Mouse (Mus musculus) limb, embryonic 12.5 days (tissue): Measurements from ENCODE around the gene Lhfpl3. TPM values are rescaled to one million over a fixed set of nuclear protein-coding genes. Genes with fewer than 3 reads are reported as not detected.

Experiments used
- ATAC-seq: fragments of 200-750 bp; cut with Nextera tagmentation; 2 replicates; pipeline ENCODE4 v1.8.0; 2017; ENCODE audit warnings: low read depth, moderate TSS enrichment; ENCODE audit not compliant: insufficient number of reproducible peaks, insufficient read depth, low FRiP score, low TSS enrichment
- H3K27ac ChIP-seq: fragments of 300-500 bp; sonication (generic); 2 replicates; pipeline ENCODE4 v1.5.1; 2016; ENCODE audit warnings: mild to moderate bottlenecking, moderate library complexity
- H3K27me3 ChIP-seq: fragments of 300-500 bp; sonication (generic); 2 replicates; pipeline ENCODE4 v1.6.1; 2016; ENCODE audit warnings: mild to moderate bottlenecking, moderate library complexity
- H3K36me3 ChIP-seq: fragments of 300-500 bp; sonication (generic); 2 replicates; pipeline ENCODE4 v1.6.1; 2016; ENCODE audit warnings: mild to moderate bottlenecking, moderate library complexity
- H3K4me1 ChIP-seq: fragments of 300-500 bp; sonication (generic); replicated peaks from 2 replicates; pipeline ENCODE4 v1.6.1; 2016
- H3K4me2 ChIP-seq: fragments of 300-500 bp; sonication (generic); 2 replicates; pipeline ENCODE4 v1.6.1; 2016; ENCODE audit warnings: mild to moderate bottlenecking, moderate library complexity
- H3K4me3 ChIP-seq: fragments of 300-500 bp; sonication (generic); replicated peaks from 2 replicates; pipeline ENCODE4 v1.5.1; 2016; ENCODE audit warnings: mild to moderate bottlenecking
- H3K9ac ChIP-seq: fragments of 300-500 bp; sonication (generic); replicated peaks from 2 replicates; pipeline ENCODE4 v1.6.1; 2016; ENCODE audit warnings: mild to moderate bottlenecking, moderate library complexity
- H3K9me3 ChIP-seq: fragments of 300-500 bp; sonication (generic); 2 replicates; pipeline ENCODE4 v1.6.1; 2016; ENCODE audit warnings: mild to moderate bottlenecking, moderate library complexity
- WGBS: fragments of 180-500 bp; shearing (Covaris S2); methylation state at CpG from one replicate; pipeline ENCODE4 v1.1.7; 2016; 5-methylcytosine and 5-hydroxymethylcytosine counted together
- polyA plus RNA-seq: library from polyadenylated mRNA; unstranded; fragments of >200 nt; fragmentation: Nextera tagmentation; extraction: Ambion mirVana; gene quantifications from 2 replicates; pipeline ENCODE4 v1.2.1, GENCODE M21; 2016

Lhfpl3 gene
- polyA plus RNA-seq, 1 experiment from 2014 or later = 0.10 TPM

DNA sequence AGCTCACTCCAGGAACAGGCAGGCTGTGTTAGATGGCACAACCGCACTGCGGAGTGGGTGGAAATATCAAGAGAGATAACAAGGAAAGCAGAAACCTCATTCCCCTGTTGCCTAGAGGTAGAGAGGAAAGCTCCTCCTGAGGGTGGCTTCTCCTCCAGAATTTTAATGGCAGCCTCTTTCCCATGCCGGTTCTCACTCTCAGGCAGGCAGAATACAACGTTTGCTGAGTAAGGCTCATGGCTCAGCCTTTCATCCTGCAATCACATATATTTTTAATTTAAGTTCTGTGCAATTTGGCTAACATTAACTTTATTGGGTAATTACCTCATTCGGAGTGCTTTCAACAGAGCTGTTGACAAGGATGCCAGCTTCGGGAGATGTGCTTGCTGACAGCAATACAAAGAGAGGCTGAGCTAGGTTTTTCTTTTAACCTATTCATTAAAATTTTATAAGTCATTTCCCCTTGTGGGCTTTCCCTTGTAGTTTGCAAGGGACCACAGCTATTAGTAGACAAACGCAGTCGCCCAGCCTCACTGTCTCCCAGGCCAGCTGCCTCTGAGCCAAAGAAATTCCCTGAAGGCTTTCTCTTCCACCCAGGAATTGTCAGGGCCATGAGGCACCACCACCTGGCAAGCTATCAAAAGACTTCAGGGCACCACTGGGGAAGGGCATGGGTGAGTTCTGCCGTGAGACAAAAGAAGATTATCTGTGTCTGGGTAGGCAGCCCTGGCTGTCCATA lies 394.5 kb downstream of the Lhfpl3 start:
- H3K36me3 ChIP-seq = no peaks in the 10 kb centered on the region
- H3K4me3 ChIP-seq = no peak overlapping the region
- no peak overlapping the region for H3K27ac ChIP-seq
- H3K4me1 ChIP-seq = peaks cover 20% of the 10 kb centered on the region
- 0 out of 2 replicates have a peak, but pooled peaks have one; percentile 15 for ATAC-seq
- WGBS = 37% methylated on average over 9 of the region's 9 CpGs
- H3K4me2 ChIP-seq = no peak overlapping the region
- H3K9me3 ChIP-seq = peaks cover 11% of the 10 kb centered on the region; the same call in 1 of the 2 replicates
- no peaks in the 10 kb centered on the region for H3K27me3 ChIP-seq
- H3K9ac ChIP-seq = no peak overlapping the region

DNA sequence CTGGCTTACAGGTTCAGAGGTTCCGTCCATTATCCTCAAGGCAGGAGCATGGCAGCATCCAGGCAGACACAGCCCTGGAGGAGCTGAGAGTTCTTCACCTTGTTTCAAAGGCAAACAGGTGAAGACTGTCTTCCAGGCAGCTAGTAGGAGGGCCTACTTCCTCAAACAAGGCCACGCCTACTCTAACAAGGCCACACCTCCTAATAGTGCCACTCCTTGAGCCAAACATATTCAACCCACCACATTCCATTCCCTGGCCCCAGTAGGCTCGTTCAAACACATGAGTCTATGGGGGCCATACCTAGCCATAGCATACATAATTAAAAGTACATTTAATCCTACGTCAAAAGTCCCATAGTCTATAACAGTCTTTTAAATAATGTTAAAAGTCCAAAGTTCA lies 407.4 kb downstream of the Lhfpl3 start:
- Histone ChIP-seq H3K36me3 (no peaks in the 10 kb centered on the region), H3K9ac (no peak overlapping the region), H3K27me3 (no peaks in the 10 kb centered on the region), H3K4me1 (no peaks in the 10 kb centered on the region), H3K4me3 (no peak overlapping the region), H3K4me2 (no peak overlapping the region), H3K9me3 (0 out of 2 replicates have a peak, but pooled peaks cover 7% of the 10 kb centered on the region), H3K27ac (no peak overlapping the region)
- no peak for ATAC-seq
- WGBS = 76% methylated on average over 4 of the region's 4 CpGs

DNA sequence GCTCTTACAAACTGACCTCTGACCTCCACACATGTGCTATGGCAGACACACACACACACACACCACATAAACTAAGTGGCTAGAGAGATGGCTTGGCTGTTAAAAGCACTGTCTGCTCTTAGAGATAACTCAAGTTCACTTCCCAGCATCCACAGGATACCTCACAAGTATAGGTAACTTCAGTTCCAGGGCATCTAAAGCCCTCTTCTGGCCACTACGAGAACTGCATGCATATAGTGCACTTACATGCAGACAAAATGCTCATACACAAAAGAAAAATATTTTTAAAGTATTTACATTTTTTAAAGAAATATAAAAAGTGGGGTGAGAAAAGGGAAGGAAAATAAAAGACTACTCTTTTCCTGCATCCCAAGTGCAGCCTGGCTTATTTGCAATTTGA lies 408.6 kb downstream of the Lhfpl3 start:
- H3K9me3 ChIP-seq = 0 out of 2 replicates have a peak, but pooled peaks cover 7% of the 10 kb centered on the region
- 94% methylated on average over 1 of the region's 1 CpGs for WGBS
- no peak for ATAC-seq

DNA sequence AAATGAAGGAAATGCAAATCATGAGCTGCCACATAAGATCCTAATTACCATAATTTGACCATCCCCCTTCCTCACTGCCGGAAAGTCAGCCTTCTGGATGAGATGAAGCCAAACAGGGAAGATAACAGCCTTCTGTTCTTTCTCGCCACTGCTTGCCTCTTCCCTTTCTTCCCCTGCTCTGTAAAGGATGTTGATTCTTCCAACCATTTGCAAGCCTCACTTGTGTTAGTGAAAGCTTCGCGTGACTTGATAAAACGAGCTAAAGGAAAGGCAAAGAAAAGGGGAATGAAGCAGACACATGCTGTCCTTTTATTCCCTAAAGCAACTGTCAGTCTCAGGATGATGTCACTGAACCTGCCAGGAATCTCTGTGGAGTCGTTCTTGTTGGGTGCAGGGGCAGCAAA lies 420.1 kb downstream of the Lhfpl3 start:
- no peaks in the 10 kb centered on the region for H3K36me3 ChIP-seq
- H3K9ac ChIP-seq = no peak overlapping the region
- no peak for ATAC-seq
- H3K27me3 ChIP-seq = no peaks in the 10 kb centered on the region
- no peak overlapping the region for H3K4me3 ChIP-seq
- no peak overlapping the region for H3K27ac ChIP-seq
- H3K9me3 ChIP-seq = no peaks in the 10 kb centered on the region; the same call in 1 of the 2 replicates
- no peak overlapping the region for H3K4me2 ChIP-seq
- whole genome bisulfite sequencing = 41% methylated on average over 6 of the region's 6 CpGs
- no peaks in the 10 kb centered on the region for H3K4me1 ChIP-seq

More for the DNA sequence above, 408.6 kb downstream of the Lhfpl3 start:
- Histone ChIP-seq H3K4me2 (no peak overlapping the region), H3K9ac (no peak overlapping the region), H3K27ac (no peak overlapping the region), H3K36me3 (no peaks in the 10 kb centered on the region), H3K4me1 (no peaks in the 10 kb centered on the region), H3K4me3 (no peak overlapping the region), H3K27me3 (no peaks in the 10 kb centered on the region)

DNA sequence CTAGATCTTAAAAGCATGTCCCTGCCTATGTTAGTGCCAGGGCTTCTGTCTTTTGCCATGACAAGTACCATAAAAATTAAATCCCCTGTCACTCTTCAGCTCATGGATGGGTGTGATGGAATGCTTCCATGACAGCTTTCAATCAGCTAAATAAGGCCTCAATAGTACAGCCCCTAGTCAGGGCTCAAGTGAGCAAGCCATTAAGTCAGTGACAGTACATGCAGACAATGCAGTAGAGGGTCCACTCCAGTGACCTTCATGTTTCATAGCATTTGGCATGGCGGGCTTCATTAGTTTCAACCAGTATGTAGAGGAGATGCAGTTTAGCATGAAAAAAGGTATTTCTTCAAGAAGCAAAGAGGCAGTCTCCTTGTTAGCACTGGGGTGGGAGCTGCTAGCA lies 420.8 kb downstream of the Lhfpl3 start:
- H3K27me3 ChIP-seq = no peaks in the 10 kb centered on the region
- no peaks in the 10 kb centered on the region for H3K36me3 ChIP-seq
- WGBS = 88% methylated on average over 1 of the region's 1 CpGs
- H3K27ac ChIP-seq = no peak overlapping the region
- no peak overlapping the region for H3K4me2 ChIP-seq
- no peak for ATAC-seq
- no peaks in the 10 kb centered on the region; the same call in 1 of the 2 replicates for H3K9me3 ChIP-seq
- H3K4me1 ChIP-seq = no peaks in the 10 kb centered on the region
- no peak overlapping the region for H3K4me3 ChIP-seq
- no peak overlapping the region for H3K9ac ChIP-seq

DNA sequence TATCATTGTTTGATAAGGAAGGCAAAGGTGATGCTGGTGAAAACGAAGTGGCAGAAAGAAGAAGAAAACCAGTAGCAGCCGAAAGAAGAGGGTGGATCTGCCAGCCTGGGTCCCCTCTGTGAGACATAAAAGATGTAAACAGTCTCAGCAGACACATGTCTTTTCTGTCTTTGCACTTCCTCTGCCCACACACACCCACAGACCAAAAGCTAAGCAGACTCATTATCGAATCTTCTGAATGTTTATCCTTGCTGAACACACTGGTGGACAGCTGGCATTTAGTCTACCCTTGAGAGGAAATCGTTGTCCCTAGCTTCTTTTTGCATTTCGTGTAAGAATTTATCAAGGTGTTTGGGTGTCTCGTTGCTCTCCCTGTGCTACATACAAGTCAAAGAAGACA lies 443.8 kb downstream of the Lhfpl3 start:
- Histone ChIP-seq H3K9ac (no peak overlapping the region), H3K27me3 (no peaks in the 10 kb centered on the region), H3K4me1 (no peaks in the 10 kb centered on the region), H3K4me2 (no peak overlapping the region), H3K9me3 (no peaks in the 10 kb centered on the region), H3K4me3 (no peak overlapping the region), H3K27ac (no peak overlapping the region), H3K36me3 (no peaks in the 10 kb centered on the region)
- no peak for ATAC-seq
- WGBS = 84% methylated on average over 6 of the region's 6 CpGs

GRCm38 (mm10) chr5:23196879-23197278 lies 451.0 kb downstream of the Lhfpl3 start:
- 84% methylated on average over 4 of the region's 4 CpGs for whole genome bisulfite sequencing
- no peaks in the 10 kb centered on the region for H3K36me3 ChIP-seq
- no peak overlapping the region for H3K27ac ChIP-seq
- no peaks in the 10 kb centered on the region for H3K27me3 ChIP-seq
- no peak overlapping the region for H3K4me3 ChIP-seq
- ATAC-seq = no peak
- H3K9ac ChIP-seq = no peak overlapping the region
- no peaks in the 10 kb centered on the region for H3K9me3 ChIP-seq
- H3K4me1 ChIP-seq = no peaks in the 10 kb centered on the region
- no peak overlapping the region for H3K4me2 ChIP-seq

DNA sequence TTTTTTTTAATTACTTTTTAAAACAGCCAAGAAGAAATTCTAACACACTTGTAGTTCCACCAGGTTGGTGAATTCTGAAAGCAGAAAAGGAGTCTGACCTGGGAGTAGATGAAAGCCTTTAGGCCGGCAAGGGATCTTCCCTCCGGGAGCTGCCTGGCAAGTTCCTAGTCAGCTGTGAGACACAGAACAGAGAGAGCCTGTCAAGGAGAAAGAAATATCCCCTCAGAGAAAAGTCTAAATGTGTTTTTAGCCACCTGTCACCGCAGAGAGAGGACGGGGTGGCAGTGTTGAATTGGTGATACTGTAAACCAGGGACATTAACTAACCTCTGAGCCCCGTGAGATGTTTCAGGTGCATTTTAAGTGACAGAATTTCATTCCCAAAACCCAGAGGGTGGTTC lies 467.2 kb downstream of the Lhfpl3 start:
- Histone ChIP-seq H3K9ac (no peak overlapping the region), H3K9me3 (no peaks in the 10 kb centered on the region), H3K27me3 (no peaks in the 10 kb centered on the region), H3K4me3 (no peak overlapping the region), H3K36me3 (no peaks in the 10 kb centered on the region), H3K27ac (no peak overlapping the region), H3K4me1 (0 out of 2 replicates have a peak, but pooled peaks cover 4% of the 10 kb centered on the region), H3K4me2 (no peak overlapping the region)
- WGBS = 59% methylated on average over 5 of the region's 5 CpGs
- no peak for ATAC-seq

DNA sequence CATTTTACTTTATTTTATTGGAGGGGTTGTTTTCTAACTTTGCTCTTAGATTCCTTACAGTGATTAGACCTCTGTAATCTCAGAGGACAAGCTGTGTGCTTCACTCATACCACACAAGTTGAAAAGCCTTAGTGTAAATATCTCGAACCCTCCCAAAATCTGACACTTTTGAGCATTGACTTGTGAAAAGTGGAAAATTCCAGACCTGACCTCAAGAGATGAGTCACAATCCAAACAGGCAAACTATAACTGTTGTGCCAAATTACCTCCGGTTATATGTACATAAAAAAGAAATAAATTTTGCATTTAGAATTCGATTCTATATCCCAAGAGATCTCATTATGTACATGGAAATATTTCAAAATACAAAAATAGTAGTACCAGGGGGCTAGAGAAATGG lies 468.8 kb downstream of the Lhfpl3 start:
- Histone ChIP-seq H3K27me3 (no peaks in the 10 kb centered on the region), H3K9me3 (no peaks in the 10 kb centered on the region), H3K9ac (no peak overlapping the region), H3K4me2 (no peak overlapping the region), H3K4me3 (no peak overlapping the region), H3K27ac (no peak overlapping the region), H3K36me3 (no peaks in the 10 kb centered on the region), H3K4me1 (0 out of 2 replicates have a peak, but pooled peaks cover 4% of the 10 kb centered on the region)
- WGBS = 79% methylated on average over 3 of the region's 3 CpGs
- ATAC-seq = no peak

GRCm38 (mm10) chr5:23219655-23220054 lies 473.8 kb downstream of the Lhfpl3 start:
- Histone ChIP-seq H3K4me3 (no peak overlapping the region), H3K4me2 (no peak overlapping the region), H3K9ac (no peak overlapping the region), H3K36me3 (no peaks in the 10 kb centered on the region), H3K4me1 (peaks cover 12% of the 10 kb centered on the region; the same call in 1 of the 2 replicates), H3K27me3 (no peaks in the 10 kb centered on the region), H3K27ac (no peak overlapping the region), H3K9me3 (no peaks in the 10 kb centered on the region)
- ATAC-seq = no peak
- WGBS = 83% methylated on average over 1 of the region's 1 CpGs

GRCm38 (mm10) chr5:23224759-23225536 lies 479.1 kb downstream of the Lhfpl3 start:
- H3K9ac ChIP-seq = peak overlapping the region; percentile 37; the same call in 1 of the 2 replicates
- H3K36me3 ChIP-seq = no peaks in the 10 kb centered on the region
- 25% methylated on average over 14 of the region's 14 CpGs for WGBS
- H3K4me3 ChIP-seq = peak overlapping the region; percentile 31
- no peaks in the 10 kb centered on the region for H3K9me3 ChIP-seq
- peak; percentile 82; the same call in 1 of the 2 replicates for ATAC-seq
- H3K27ac ChIP-seq = no peak overlapping the region
- H3K4me2 ChIP-seq = peak overlapping the region; percentile 52
- no peaks in the 10 kb centered on the region for H3K27me3 ChIP-seq
- H3K4me1 ChIP-seq = peaks cover 13% of the 10 kb centered on the region; the same call in 1 of the 2 replicates
